Mouse (Mus musculus): Measurements from ENCODE around the gene Cdr2l.

GRCm38 (mm10) chr11:115429307-115429706, 47.6 kb downstream of the Cdr2l start:
- TF ChIP-seq CTCF (IDR thresholded peaks at IDR 0.05; ENCODE audit: low read depth) (no peak), EP300 (IDR thresholded peaks at IDR 0.05; ENCODE audit: low read depth) (no peak)

Data from liver, embryonic 14.5 days (tissue).